Mouse (Mus musculus) hindbrain, embryonic 11.5 days (tissue): ENCODE measurements around the gene Smco2. TPM values are rescaled to one million over a fixed set of nuclear protein-coding genes. Genes with fewer than 3 reads are reported as not detected.
A peak's percentile ranks its signal among the peaks of the same experiment; 100 is the strongest.

Source experiments
- ATAC-seq: fragments of 200-750 bp; cut with Nextera tagmentation; 2 replicates; pipeline ENCODE4 v1.8.0; 2017; ENCODE audit warnings: mild to moderate bottlenecking, moderate TSS enrichment, moderate library complexity; ENCODE audit not compliant: low FRiP score
- DNase-seq: peaks from one replicate; pipeline ENCODE4 v3.0.0-alpha.2; 2015; ENCODE audit warnings: low spot score
- H3K27ac ChIP-seq: fragments of 300-500 bp; sonication (generic); 2 replicates; pipeline ENCODE4 v1.5.1; 2014; ENCODE audit warnings: mild to moderate bottlenecking, low read depth, low read length
- H3K27me3 ChIP-seq: fragments of 300-500 bp; sonication (generic); 2 replicates; pipeline ENCODE4 v1.6.1; 2014; ENCODE audit warnings: mild to moderate bottlenecking, low read length, moderate library complexity, mixed read lengths; ENCODE audit not compliant: control insufficient read depth, insufficient read depth
- H3K36me3 ChIP-seq: fragments of 300-500 bp; sonication (generic); 2 replicates; pipeline ENCODE4 v1.6.1; 2014; ENCODE audit warnings: mild to moderate bottlenecking, low read length, moderate library complexity, mixed read lengths; ENCODE audit not compliant: control insufficient read depth, insufficient read depth
- H3K4me1 ChIP-seq: fragments of 300-500 bp; sonication (generic); replicated peaks from 2 replicates; pipeline ENCODE4 v1.6.1; 2014; ENCODE audit warnings: low read length, mixed read lengths; ENCODE audit not compliant: control insufficient read depth, insufficient read depth
- H3K4me2 ChIP-seq: fragments of 300-500 bp; sonication (generic); replicated peaks from 2 replicates; pipeline ENCODE4 v1.6.1; 2014; ENCODE audit warnings: mild to moderate bottlenecking, low read depth, low read length
- H3K4me3 ChIP-seq: fragments of 300-500 bp; sonication (generic); 2 replicates; pipeline ENCODE4 v1.5.1; 2014; ENCODE audit warnings: low read depth, low read length
- H3K9ac ChIP-seq: fragments of 300-500 bp; sonication (generic); 2 replicates; pipeline ENCODE4 v1.6.1; 2014; ENCODE audit warnings: low read depth, low read length
- H3K9me3 ChIP-seq: fragments of 300-500 bp; sonication (generic); 2 replicates; pipeline ENCODE4 v1.6.1; 2016; ENCODE audit warnings: low read length; ENCODE audit not compliant: control insufficient read depth
- WGBS: fragments of 180-500 bp; shearing (Covaris S2); extraction: QIAGEN DNeasy Blood & Tissue Kit; methylation state at CpG from one replicate; pipeline ENCODE4 v1.1.7; 2014; 5-methylcytosine and 5-hydroxymethylcytosine counted together
- polyA plus RNA-seq: library from polyadenylated mRNA; unstranded; fragments of >200 nt; fragmentation: Nextera tagmentation; extraction: Ambion mirVana; gene quantifications from 2 replicates; pipeline ENCODE4 v1.2.1, GENCODE M21; 2014

Smco2 gene
- polyA plus RNA-seq, 1 experiment from 2014 or later = not detected

GRCm38 (mm10) chr6:146883426-146883825, 33.5 kb downstream of the Smco2 start:
- Histone ChIP-seq H3K4me2 (no peak overlapping the region), H3K36me3 (no peaks in the 10 kb centered on the region), H3K27me3 (no peaks in the 10 kb centered on the region), H3K4me1 (no peaks in the 10 kb centered on the region; the same call in 1 of the 2 replicates), H3K9ac (no peak overlapping the region), H3K9me3 (no peaks in the 10 kb centered on the region), H3K27ac (no peak overlapping the region), H3K4me3 (no peak overlapping the region)
- WGBS = 58% methylated on average over 2 of the region's 2 CpGs
- DNase-seq = no peak
- no peak for ATAC-seq

GRCm38 (mm10) chr6:146884171-146884570, 34.3 kb downstream of the Smco2 start:
- DNase-seq = no peak
- 89% methylated on average over 3 of the region's 3 CpGs for WGBS
- Histone ChIP-seq H3K27me3 (no peaks in the 10 kb centered on the region), H3K27ac (no peak overlapping the region), H3K36me3 (no peaks in the 10 kb centered on the region), H3K4me3 (no peak overlapping the region), H3K4me2 (no peak overlapping the region), H3K9ac (no peak overlapping the region), H3K4me1 (no peaks in the 10 kb centered on the region; the same call in 1 of the 2 replicates), H3K9me3 (no peaks in the 10 kb centered on the region)
- no peak for ATAC-seq

GRCm38 (mm10) chr6:146884851-146885250, 34.9 kb downstream of the Smco2 start:
- H3K9me3 ChIP-seq = no peaks in the 10 kb centered on the region
- H3K27me3 ChIP-seq = no peaks in the 10 kb centered on the region; the same call in 1 of the 2 replicates
- H3K4me3 ChIP-seq = no peak overlapping the region
- no peaks in the 10 kb centered on the region for H3K36me3 ChIP-seq
- no peaks in the 10 kb centered on the region; the same call in 1 of the 2 replicates for H3K4me1 ChIP-seq
- ATAC-seq (no peak), DNase-seq (peak; percentile 8)
- H3K4me2 ChIP-seq = no peak overlapping the region
- WGBS = 41% methylated on average over 4 of the region's 4 CpGs
- H3K9ac ChIP-seq = no peak overlapping the region
- no peak overlapping the region for H3K27ac ChIP-seq

- Histone ChIP-seq H3K4me1 (no peaks in the 10 kb centered on the region; the same call in 1 of the 2 replicates), H3K27ac (0 out of 2 replicates have a peak within 1 kb of the TSS, but pooled peaks have one; percentile 36)
- peak; percentile 97 for DNase-seq
Observed at GRCm38 (mm10) chr6:146887958-146888659, 38.2 kb downstream of the Smco2 start, which contains the start of gene Ppfibp1. Gene Ppfibp1 (plus strand): TSS chr6:146888487.

GRCm38 (mm10) chr6:146888660-146889490, 39.0 kb downstream of the Smco2 start:
- Histone ChIP-seq H3K9me3 (no peaks in the 10 kb centered on the region), H3K27me3 (no peaks in the 10 kb centered on the region; the same call in 1 of the 2 replicates), H3K4me2 (peak overlapping the region; percentile 79), H3K4me3 (peak overlapping the region; percentile 76), H3K36me3 (no peaks in the 10 kb centered on the region), H3K27ac (no peak overlapping the region), H3K9ac (peak overlapping the region; percentile 81), H3K4me1 (no peaks in the 10 kb centered on the region; the same call in 1 of the 2 replicates)
- WGBS = 9% methylated on average over 25 of the region's 26 CpGs
- ATAC-seq = peak; percentile 77
- DNase-seq = peak; percentile 19

More at GRCm38 (mm10) chr6:146887958-146888659, 38.2 kb downstream of the Smco2 start, which contains the start of gene Ppfibp1:
- peak within 1 kb of the TSS; percentile 79 for H3K4me2 ChIP-seq
- H3K36me3 ChIP-seq = no peaks in the 10 kb centered on the region
- peak within 1 kb of the TSS; percentile 81 for H3K9ac ChIP-seq
- ATAC-seq = peak; percentile 96
- H3K4me3 ChIP-seq = peak within 1 kb of the TSS; percentile 76
- no peaks in the 10 kb centered on the region for H3K9me3 ChIP-seq
- H3K27me3 ChIP-seq = no peaks in the 10 kb centered on the region; the same call in 1 of the 2 replicates
- under 1% methylated on average over 61 of the region's 80 CpGs for WGBS

GRCm38 (mm10) chr6:146890215-146890614, 40.3 kb downstream of the Smco2 start:
- Histone ChIP-seq H3K27ac (no peak overlapping the region), H3K4me1 (no peaks in the 10 kb centered on the region; the same call in 1 of the 2 replicates), H3K36me3 (no peaks in the 10 kb centered on the region), H3K4me3 (no peak overlapping the region), H3K4me2 (no peak overlapping the region; the same call in 1 of the 2 replicates), H3K27me3 (no peaks in the 10 kb centered on the region; the same call in 1 of the 2 replicates), H3K9me3 (no peaks in the 10 kb centered on the region), H3K9ac (no peak overlapping the region)
- DNase-seq (no peak), ATAC-seq (no peak)
- 60% methylated on average over 2 of the region's 2 CpGs for WGBS

- Histone ChIP-seq H3K27me3 (no peaks in the 10 kb centered on the region; the same call in 1 of the 2 replicates), H3K4me2 (no peak overlapping the region; the same call in 1 of the 2 replicates), H3K9me3 (no peaks in the 10 kb centered on the region), H3K27ac (no peak overlapping the region), H3K4me1 (no peaks in the 10 kb centered on the region; the same call in 1 of the 2 replicates), H3K36me3 (no peaks in the 10 kb centered on the region), H3K4me3 (no peak overlapping the region), H3K9ac (no peak overlapping the region)
- no peak for DNase-seq
- ATAC-seq = no peak
Observed at GRCm38 (mm10) chr6:146890633-146891032, 40.7 kb downstream of the Smco2 start.

- WGBS = 84% methylated on average over 2 of the region's 2 CpGs
- no peak overlapping the region for H3K27ac ChIP-seq
- DNase-seq (no peak), ATAC-seq (no peak)
- H3K9me3 ChIP-seq = no peaks in the 10 kb centered on the region
- H3K4me3 ChIP-seq = no peak overlapping the region
- no peaks in the 10 kb centered on the region; the same call in 1 of the 2 replicates for H3K27me3 ChIP-seq
- no peaks in the 10 kb centered on the region for H3K36me3 ChIP-seq
- H3K4me1 ChIP-seq = no peaks in the 10 kb centered on the region
- no peak overlapping the region for H3K4me2 ChIP-seq
- H3K9ac ChIP-seq = no peak overlapping the region
Observed at GRCm38 (mm10) chr6:146893890-146894289, 44.0 kb downstream of the Smco2 start.
